In the genomic region with DNA sequence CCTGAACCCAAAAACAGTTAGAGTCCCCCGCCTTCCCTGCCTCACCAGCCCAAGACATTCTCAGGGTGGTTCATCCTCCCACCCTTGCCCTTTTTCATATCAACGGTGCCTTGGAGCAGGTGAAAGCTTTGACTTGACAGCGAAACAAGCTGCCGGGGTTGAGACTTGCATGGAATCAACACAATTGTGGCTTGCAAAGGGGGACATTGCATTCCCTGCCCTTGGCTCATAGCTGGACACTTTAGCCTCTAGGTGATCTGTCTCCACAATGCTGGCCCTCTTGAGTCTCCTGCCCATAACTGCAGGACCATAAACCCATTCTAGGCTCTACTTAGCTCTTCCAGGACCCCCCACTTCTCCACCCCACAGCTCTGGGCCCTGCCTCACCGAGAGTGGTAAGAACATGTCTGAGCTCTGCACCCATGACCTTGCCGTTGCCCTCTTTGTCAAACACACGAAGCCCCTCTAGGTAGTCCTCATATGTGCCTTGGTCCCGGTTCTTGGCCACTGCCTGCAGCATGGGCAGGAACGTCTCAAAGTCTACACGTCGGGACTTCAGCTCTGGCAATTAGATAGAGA, we compare ENCODE assay signal across 8 mouse cellular contexts. TPM values are rescaled to one million over a fixed set of nuclear protein-coding genes. Genes with fewer than 3 reads are reported as not detected.
DNase-seq lines count a peak whose midpoint lies in the region; ATAC-seq and TF ChIP-seq lines count a peak whose summit lies in the region.

No protein-coding gene starts in this region.

- H3K4me2 ChIP-seq in heart, embryonic 11.5 days = peak overlapping the region; percentile 87
- H3K4me2 ChIP-seq in forebrain, embryonic 15.5 days (replicated peaks) = peak overlapping the region; percentile 72
- H3K4me2 ChIP-seq in liver, embryonic 16.5 days (ENCODE audit: low read depth, low read length) = peak overlapping the region; percentile 92

- H3K9me3 ChIP-seq in heart, embryonic 11.5 days (replicated peaks; ENCODE audit: control insufficient read depth, low read length) = no peaks in the 10 kb centered on the region
- H3K9me3 ChIP-seq in E14TG2a.4 (ENCODE audit: low read length) = no peaks in the 10 kb centered on the region
- no peaks in the 10 kb centered on the region for H3K9me3 ChIP-seq in forebrain, embryonic 15.5 days
- no peaks in the 10 kb centered on the region for H3K9me3 ChIP-seq in liver, embryonic 16.5 days (replicated peaks; ENCODE audit: control insufficient read depth, low read length)

- peaks cover 46% of the 10 kb centered on the region for H3K4me1 ChIP-seq in heart, embryonic 11.5 days (ENCODE audit: control insufficient read depth, insufficient read depth, low read length)
- H3K4me1 ChIP-seq in E14TG2a.4 (replicated peaks; ENCODE audit: low read depth, low read length) = peaks cover 74% of the 10 kb centered on the region
- peaks cover 50% of the 10 kb centered on the region for H3K4me1 ChIP-seq in forebrain, embryonic 15.5 days
- peaks cover 51% of the 10 kb centered on the region for H3K4me1 ChIP-seq in liver, embryonic 16.5 days (ENCODE audit: control insufficient read depth, low read depth, low read length)

- ATAC-seq in heart, embryonic 11.5 days (replicated peaks; ENCODE audit: insufficient number of reproducible peaks, low FRiP score, low TSS enrichment) = no peak
- ATAC-seq in forebrain, embryonic 15.5 days (replicated peaks) = no peak
- no peak for ATAC-seq in liver, embryonic 16.5 days (ENCODE audit: low read depth)

- TF ChIP-seq CTCF in E14TG2a.4 (conservative IDR thresholded peaks at IDR 0.05; ENCODE audit: low read length) = no peak

- H3K27ac ChIP-seq in heart, embryonic 11.5 days (ENCODE audit: low read depth, low read length) = peak overlapping the region; percentile 97
- peak overlapping the region; percentile 95 for H3K27ac ChIP-seq in forebrain, embryonic 15.5 days (replicated peaks)
- H3K27ac ChIP-seq in liver, embryonic 16.5 days (ENCODE audit: low read length) = peak overlapping the region; percentile 96

- H3K27me3 ChIP-seq in heart, embryonic 11.5 days (ENCODE audit: control insufficient read depth, insufficient read depth, low read length) = no peaks in the 10 kb centered on the region
- H3K27me3 ChIP-seq in E14TG2a.4 (ENCODE audit: insufficient read depth, low read length) = no peaks in the 10 kb centered on the region
- H3K27me3 ChIP-seq in forebrain, embryonic 15.5 days = no peaks in the 10 kb centered on the region
- no peaks in the 10 kb centered on the region for H3K27me3 ChIP-seq in liver, embryonic 16.5 days (ENCODE audit: control insufficient read depth, insufficient read depth, low read depth, low read length)

- H3K36me3 ChIP-seq in heart, embryonic 11.5 days (ENCODE audit: control insufficient read depth, insufficient read depth, low read length) = peaks cover 12% of the 10 kb centered on the region
- peaks cover 34% of the 10 kb centered on the region for H3K36me3 ChIP-seq in E14TG2a.4 (ENCODE audit: insufficient read depth, low read length)
- H3K36me3 ChIP-seq in forebrain, embryonic 15.5 days = peaks cover 20% of the 10 kb centered on the region
- H3K36me3 ChIP-seq in liver, embryonic 16.5 days (ENCODE audit: control insufficient read depth, insufficient read depth) = peaks cover 18% of the 10 kb centered on the region

- 51% methylated on average over 11 of the region's 11 CpGs for WGBS in heart, embryonic 11.5 days (ENCODE audit: insufficient replicate concordance)
- WGBS in forebrain, embryonic 15.5 days = 61% methylated on average over 11 of the region's 11 CpGs
- WGBS in liver, embryonic 16.5 days (ENCODE audit: insufficient replicate concordance) = 38% methylated on average over 11 of the region's 11 CpGs

- intact Hi-C loops in heart, postnatal 14 days (cut with DNase I) = loop anchor here (5.0 kb wide), 1 partner anchor 38 kb away; no protein-coding TSS in a partner anchor
- intact Hi-C loops in gastrocnemius, postnatal 14 days (cut with DNase I; ENCODE audit: low total_unique reads) = no loop called here

- DNase-seq in heart, postnatal 14 days = no peak
- DNase-seq in spleen, postnatal 10 days (ENCODE audit: low spot score in 2 of 2) = no peak
- DNase-seq in frontal cortex, postnatal 36 days (ENCODE audit: low spot score in 2 of 2) = no peak
- DNase-seq in gastrocnemius, postnatal 14 days = no peak

- H3K4me3 ChIP-seq in heart, embryonic 11.5 days (ENCODE audit: low read depth, low read length) = peak overlapping the region; percentile 94
- H3K4me3 ChIP-seq in E14TG2a.4 (replicated peaks; ENCODE audit: low read length) = peak overlapping the region; percentile 98
- H3K4me3 ChIP-seq in forebrain, embryonic 15.5 days = peak overlapping the region; percentile 74
- peak overlapping the region; percentile 92 for H3K4me3 ChIP-seq in liver, embryonic 16.5 days (ENCODE audit: low read depth, low read length)

- H3K9ac ChIP-seq in heart, embryonic 11.5 days (ENCODE audit: low read depth, low read length) = peak overlapping the region; percentile 98
- peak overlapping the region; percentile 60 for H3K9ac ChIP-seq in forebrain, embryonic 15.5 days (replicated peaks)
- H3K9ac ChIP-seq in liver, embryonic 16.5 days (ENCODE audit: low read depth, low read length) = peak overlapping the region; percentile 95

RNA-seq across cellular contexts. Expression of gene Myl6, which starts 0.8 kb away (rescaled TPM):
- polyA plus RNA-seq in heart, embryonic 11.5 days (2014; fragmentation: Nextera tagmentation; extraction: Ambion mirVana) = 1,242 and 1,345 TPM in 2 replicates
- 100 to 1,000 TPM; 357 to 392 TPM for total RNA-seq in heart, postnatal 14 days (2021)
- polyA plus RNA-seq in forebrain, embryonic 15.5 days (2015; fragmentation: Nextera tagmentation; extraction: Ambion mirVana) = 682 and 697 TPM in 2 replicates
- 448 and 465 TPM in 2 replicates for polyA plus RNA-seq in liver, embryonic 16.5 days (2015; fragmentation: Nextera tagmentation; extraction: Ambion mirVana)
- 100 to 1,000 TPM; 214 to 276 TPM for total RNA-seq in gastrocnemius, postnatal 14 days (2021)

RNA-seq across cellular contexts. Expression of gene Myl6b, which starts 3.7 kb away (rescaled TPM):
- 3.3 and 5.4 TPM in 2 replicates for polyA plus RNA-seq in heart, embryonic 11.5 days (2014; fragmentation: Nextera tagmentation; extraction: Ambion mirVana)
- total RNA-seq in heart, postnatal 14 days (2021) = 1 to 10 TPM; 3.3 to 4.3 TPM
- 4.7 and 5.6 TPM in 2 replicates for polyA plus RNA-seq in forebrain, embryonic 15.5 days (2015; fragmentation: Nextera tagmentation; extraction: Ambion mirVana)
- polyA plus RNA-seq in liver, embryonic 16.5 days (2015; fragmentation: Nextera tagmentation; extraction: Ambion mirVana) = 1.8 and 2.0 TPM in 2 replicates
- 100 to 1,000 TPM in 1 of 2 experiments, 10 to 100 TPM in 1; 54.6 to 180 TPM for total RNA-seq in gastrocnemius, postnatal 14 days (2021)

RNA-seq across cellular contexts. Expression of gene Esyt1, which starts 30.9 kb away (rescaled TPM):
- 14.5 and 18.7 TPM in 2 replicates for polyA plus RNA-seq in heart, embryonic 11.5 days (2014; fragmentation: Nextera tagmentation; extraction: Ambion mirVana)
- 10 to 100 TPM; 22.3 to 23.6 TPM for total RNA-seq in heart, postnatal 14 days (2021)
- 6.8 and 7.6 TPM in 2 replicates for polyA plus RNA-seq in forebrain, embryonic 15.5 days (2015; fragmentation: Nextera tagmentation; extraction: Ambion mirVana)
- polyA plus RNA-seq in liver, embryonic 16.5 days (2015; fragmentation: Nextera tagmentation; extraction: Ambion mirVana) = 10.3 and 10.5 TPM in 2 replicates
- total RNA-seq in gastrocnemius, postnatal 14 days (2021) = 10 to 100 TPM; 21.6 to 24.0 TPM

RNA-seq across cellular contexts. Expression of gene Smarcc2, which starts 35.7 kb away (rescaled TPM):
- polyA plus RNA-seq in heart, embryonic 11.5 days (2014; fragmentation: Nextera tagmentation; extraction: Ambion mirVana) = 70.8 and 82.8 TPM in 2 replicates
- 10 to 100 TPM; 76.6 to 80.5 TPM for total RNA-seq in heart, postnatal 14 days (2021)
- 201 and 202 TPM in 2 replicates for polyA plus RNA-seq in forebrain, embryonic 15.5 days (2015; fragmentation: Nextera tagmentation; extraction: Ambion mirVana)
- 20.3 and 22.6 TPM in 2 replicates for polyA plus RNA-seq in liver, embryonic 16.5 days (2015; fragmentation: Nextera tagmentation; extraction: Ambion mirVana)
- 10 to 100 TPM; 43.4 to 44.6 TPM for total RNA-seq in gastrocnemius, postnatal 14 days (2021)

RNA-seq across cellular contexts. Expression of gene Zc3h10, which starts 52.8 kb away (rescaled TPM):
- polyA plus RNA-seq in heart, embryonic 11.5 days (2014; fragmentation: Nextera tagmentation; extraction: Ambion mirVana) = 7.7 and 8.0 TPM in 2 replicates
- 1 to 10 TPM; 7.0 to 8.4 TPM for total RNA-seq in heart, postnatal 14 days (2021)
- polyA plus RNA-seq in forebrain, embryonic 15.5 days (2015; fragmentation: Nextera tagmentation; extraction: Ambion mirVana) = 22.8 and 24.5 TPM in 2 replicates
- 4.9 and 5.7 TPM in 2 replicates for polyA plus RNA-seq in liver, embryonic 16.5 days (2015; fragmentation: Nextera tagmentation; extraction: Ambion mirVana)
- 1 to 10 TPM; 5.0 to 6.4 TPM for total RNA-seq in gastrocnemius, postnatal 14 days (2021)
